Comparison of ENCODE assay signal across 9 mouse cellular contexts in the genomic region with DNA sequence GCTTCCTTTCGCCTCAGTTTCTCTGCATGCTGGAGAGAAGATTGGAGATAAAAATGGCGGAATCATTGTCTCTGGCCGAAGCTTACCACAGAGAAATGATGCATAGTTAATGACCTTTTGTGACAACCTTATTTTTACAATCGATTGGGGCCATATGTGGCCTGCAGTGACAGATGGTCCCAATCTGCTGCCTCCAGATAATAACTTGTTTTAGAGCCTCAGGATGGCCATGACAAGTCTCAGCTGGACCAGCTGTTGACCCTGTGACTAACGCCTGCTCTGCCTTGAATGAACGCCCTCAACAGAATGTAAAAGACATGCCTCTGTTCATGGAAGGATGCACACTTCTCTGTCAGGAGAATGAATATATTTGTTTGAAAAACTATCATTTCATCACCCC.
A peak's percentile ranks its signal among the peaks of the same experiment; 100 is the strongest.
DNase-seq lines count a peak whose midpoint lies in the region; ATAC-seq and TF ChIP-seq lines count a peak whose summit lies in the region.
"Had no signal": no experiment of that assay in that cellular context is flagged by ENCODE, and none has a peak within 500 bp of the region (broad histone marks: within the 10 kb centered on the region; RNA-seq: fewer than 3 reads in every experiment).

No protein-coding gene starts in this region.

- H3K4me3 ChIP-seq in hindbrain, postnatal 0 days (ENCODE audit: low read length): no peak overlapping the region
- no peak overlapping the region for H3K4me3 ChIP-seq in lung, postnatal 0 days (ENCODE audit: low read depth, low read length)
- H3K4me3 ChIP-seq: limb, embryonic 15.5 days had no signal

- no peak overlapping the region for H3K27ac ChIP-seq in hindbrain, postnatal 0 days
- no peak overlapping the region for H3K27ac ChIP-seq in lung, postnatal 0 days (ENCODE audit: low read length)
- H3K27ac ChIP-seq: limb, embryonic 15.5 days had no signal

- peak; percentile 90 for TF ChIP-seq EP300 in lung, postnatal 0 days (IDR thresholded peaks at IDR 0.05)

- H3K4me2 ChIP-seq in hindbrain, postnatal 0 days (ENCODE audit: low read depth, low read length): no peak overlapping the region
- H3K4me2 ChIP-seq in lung, postnatal 0 days (replicated peaks; ENCODE audit: low read depth, low read length): no peak overlapping the region
- H3K4me2 ChIP-seq: limb, embryonic 15.5 days had no signal

- no peak for TF ChIP-seq CTCF in brain, embryonic 14.5 days (IDR thresholded peaks at IDR 0.05; ENCODE audit: borderline replicate concordance, extremely low read depth, insufficient read depth, insufficient read length)
- no peak for TF ChIP-seq CTCF in hindbrain, postnatal 0 days (IDR thresholded peaks at IDR 0.05; ENCODE audit: low read depth)
- no peak for TF ChIP-seq CTCF in lung, postnatal 0 days (IDR thresholded peaks at IDR 0.05)

- no peaks in the 10 kb centered on the region for H3K9me3 ChIP-seq in hindbrain, postnatal 0 days (ENCODE audit: low read length)
- H3K9me3 ChIP-seq in lung, postnatal 0 days (ENCODE audit: low read length): no peaks in the 10 kb centered on the region
- H3K9me3 ChIP-seq: limb, embryonic 15.5 days had no signal

- peak; percentile 29 to 52 for DNase-seq in heart, adult 9 months (ENCODE audit: low spot score in 2 of 2)
- no peak for DNase-seq in heart, postnatal 25 days (ENCODE audit: low spot score)
- peak; percentile 51 for DNase-seq in brain, embryonic 14.5 days (ENCODE audit: low read depth)
- peak; percentile 33 for DNase-seq in hindbrain, postnatal 0 days (ENCODE audit: low spot score)
- peak; percentile 87 for DNase-seq in lung, postnatal 0 days (ENCODE audit: low spot score)
- no peak for DNase-seq in ovary, postnatal 36 days (ENCODE audit: low spot score)
- DNase-seq in adrenal gland, adult 8-10 months: no peak

- H3K36me3 ChIP-seq in hindbrain, postnatal 0 days (ENCODE audit: insufficient read depth, low read length): no peaks in the 10 kb centered on the region
- no peaks in the 10 kb centered on the region for H3K36me3 ChIP-seq in lung, postnatal 0 days (ENCODE audit: insufficient read depth, low read length)
- H3K36me3 ChIP-seq: limb, embryonic 15.5 days had no signal

- 0 out of 2 replicates have a peak, but pooled peaks have one; percentile 31 for ATAC-seq in hindbrain, postnatal 0 days
- ATAC-seq in lung, postnatal 0 days: peak; percentile 58
- no peak for ATAC-seq in megakaryocyte, adult 5-6 weeks (ENCODE audit: poor library complexity, severe bottlenecking)

- TF ChIP-seq POLR2A in brain, embryonic 14.5 days (IDR thresholded peaks at IDR 0.05; ENCODE audit: borderline replicate concordance, extremely low read depth, insufficient read depth, insufficient read length, poor library complexity, severe bottlenecking): no peak

- intact Hi-C loops in heart, postnatal 25 days (cut with DNase I): loop anchor here (10.0 kb wide), 1 partner anchor 255 kb away; no protein-coding TSS in a partner anchor

- no peak overlapping the region for H3K9ac ChIP-seq in hindbrain, postnatal 0 days (replicated peaks; ENCODE audit: low read length)
- no peak overlapping the region for H3K9ac ChIP-seq in lung, postnatal 0 days (replicated peaks; ENCODE audit: low read depth)
- H3K9ac ChIP-seq: limb, embryonic 15.5 days had no signal

- H3K4me1 ChIP-seq in hindbrain, postnatal 0 days (ENCODE audit: insufficient read depth, low read length): no peaks in the 10 kb centered on the region; the same call in 1 of the 2 replicates
- H3K4me1 ChIP-seq in lung, postnatal 0 days (ENCODE audit: insufficient read depth, low read depth, low read length): peaks cover 25% of the 10 kb centered on the region

- WGBS in hindbrain, postnatal 0 days: 51% methylated on average over 6 of the region's 6 CpGs
- 62% methylated on average over 6 of the region's 6 CpGs for WGBS in lung, postnatal 0 days

- no peaks in the 10 kb centered on the region for H3K27me3 ChIP-seq in hindbrain, postnatal 0 days (ENCODE audit: insufficient read depth, low read length)
- no peaks in the 10 kb centered on the region for H3K27me3 ChIP-seq in lung, postnatal 0 days (replicated peaks; ENCODE audit: insufficient read depth, low read length)
- H3K27me3 ChIP-seq: limb, embryonic 15.5 days had no signal

Comparison
In these comparisons a context has a peak if more than half of its experiments do, and no peak if none do; other contexts are left out.
1. DNase-seq: peak in heart, adult 9 months (2 of 2), brain, embryonic 14.5 days (single experiment), hindbrain, postnatal 0 days (single experiment) and lung, postnatal 0 days (single experiment); none in heart, postnatal 25 days (single experiment), ovary, postnatal 36 days (single experiment) and adrenal gland, adult 8-10 months (single experiment).